Mouse (Mus musculus) heart, embryonic 12.5 days (tissue): Measurements from ENCODE around the gene Sap30bp. TPM values are rescaled to one million over a fixed set of nuclear protein-coding genes. Genes with fewer than 3 reads are reported as not detected.

ENCODE experiments used
- ATAC-seq: fragments of 200-750 bp; cut with Nextera tagmentation; 2 replicates; pipeline ENCODE4 v1.8.0; 2017; ENCODE audit warnings: moderate TSS enrichment, moderate library complexity; ENCODE audit not compliant: insufficient number of reproducible peaks, low FRiP score
- H3K27ac ChIP-seq: fragments of 300-500 bp; sonication (generic); 2 replicates; pipeline ENCODE4 v1.5.1; 2016; ENCODE audit warnings: mild to moderate bottlenecking, moderate library complexity; ENCODE audit not compliant: poor library complexity, severe bottlenecking
- H3K27me3 ChIP-seq: fragments of 300-500 bp; sonication (generic); replicated peaks from 2 replicates; pipeline ENCODE4 v1.6.1; 2016; ENCODE audit warnings: mild to moderate bottlenecking, moderate library complexity
- H3K36me3 ChIP-seq: fragments of 300-500 bp; sonication (generic); 2 replicates; pipeline ENCODE4 v1.6.1; 2016; ENCODE audit warnings: mild to moderate bottlenecking, moderate library complexity
- H3K4me1 ChIP-seq: fragments of 300-500 bp; sonication (generic); replicated peaks from 2 replicates; pipeline ENCODE4 v1.6.1; 2016; ENCODE audit warnings: mild to moderate bottlenecking
- H3K4me2 ChIP-seq: fragments of 300-500 bp; sonication (generic); 2 replicates; pipeline ENCODE4 v1.6.1; 2016; ENCODE audit warnings: mild to moderate bottlenecking, moderate library complexity
- H3K4me3 ChIP-seq: fragments of 300-500 bp; sonication (generic); 2 replicates; pipeline ENCODE4 v1.5.1; 2016; ENCODE audit warnings: mild to moderate bottlenecking
- H3K9ac ChIP-seq: fragments of 300-500 bp; sonication (generic); 2 replicates; pipeline ENCODE4 v1.6.1; 2016; ENCODE audit warnings: mild to moderate bottlenecking, moderate library complexity
- H3K9me3 ChIP-seq: fragments of 300-500 bp; sonication (generic); replicated peaks from 2 replicates; pipeline ENCODE4 v1.6.1; 2016; ENCODE audit warnings: mild to moderate bottlenecking, moderate library complexity
- WGBS: fragments of 180-500 bp; shearing (Covaris S2); methylation state at CpG from one replicate; pipeline ENCODE4 v1.1.7; 2016; 5-methylcytosine and 5-hydroxymethylcytosine counted together
- polyA plus RNA-seq: library from polyadenylated mRNA; unstranded; fragments of >200 nt; fragmentation: Nextera tagmentation; extraction: Ambion mirVana; gene quantifications from 2 replicates; pipeline ENCODE4 v1.2.1, GENCODE M21; 2016

Gene Sap30bp
- polyA plus RNA-seq, 1 experiment from 2014 or later, result 29.4 TPM

DNA sequence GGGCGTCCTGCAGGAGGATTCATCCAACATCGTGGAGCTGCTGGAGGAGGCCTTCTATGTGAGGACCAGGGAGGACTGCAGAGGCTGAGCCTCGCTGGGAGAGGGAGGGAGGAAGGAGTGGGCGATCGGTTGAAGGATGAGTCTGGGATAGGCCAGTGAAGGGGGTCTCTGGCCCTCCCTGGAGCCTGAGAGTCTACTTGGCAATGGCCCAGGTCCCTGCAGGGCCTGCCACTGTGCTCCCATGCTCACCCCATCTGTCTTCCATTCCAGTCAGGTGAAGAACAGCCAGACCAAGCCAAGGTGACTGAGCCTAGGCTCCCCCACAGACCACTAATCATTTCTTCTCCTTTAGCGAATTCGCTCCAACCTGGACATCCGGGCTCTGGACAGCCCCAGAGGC is 50.2 kb downstream of the Sap30bp start:
- no peaks in the 10 kb centered on the region for H3K36me3 ChIP-seq
- H3K27me3 ChIP-seq, result peaks cover 49% of the 10 kb centered on the region
- no peaks in the 10 kb centered on the region for H3K9me3 ChIP-seq
- WGBS, result 76% methylated on average over 8 of the region's 8 CpGs
- no peaks in the 10 kb centered on the region for H3K4me1 ChIP-seq
- H3K4me2 ChIP-seq, result no peak overlapping the region
- H3K9ac ChIP-seq, result no peak overlapping the region
- no peak overlapping the region for H3K27ac ChIP-seq
- ATAC-seq, result no peak
- H3K4me3 ChIP-seq, result no peak overlapping the region

- Histone ChIP-seq H3K27me3 (peaks cover 45% of the 10 kb centered on the region), H3K4me2 (peak overlapping the region; percentile 56), H3K9me3 (no peaks in the 10 kb centered on the region), H3K4me1 (0 out of 2 replicates have a peak, but pooled peaks cover 3% of the 10 kb centered on the region), H3K27ac (no peak overlapping the region), H3K9ac (0 out of 2 replicates have a peak overlapping the region, but pooled peaks have one; percentile 5), H3K36me3 (no peaks in the 10 kb centered on the region), H3K4me3 (peak overlapping the region; percentile 25)
- no peak for ATAC-seq
- WGBS, result 31% methylated on average over 15 of the region's 15 CpGs
Measured at GRCm38 (mm10) chr11:115989686-115990085, 56.6 kb downstream of the Sap30bp start.

DNA sequence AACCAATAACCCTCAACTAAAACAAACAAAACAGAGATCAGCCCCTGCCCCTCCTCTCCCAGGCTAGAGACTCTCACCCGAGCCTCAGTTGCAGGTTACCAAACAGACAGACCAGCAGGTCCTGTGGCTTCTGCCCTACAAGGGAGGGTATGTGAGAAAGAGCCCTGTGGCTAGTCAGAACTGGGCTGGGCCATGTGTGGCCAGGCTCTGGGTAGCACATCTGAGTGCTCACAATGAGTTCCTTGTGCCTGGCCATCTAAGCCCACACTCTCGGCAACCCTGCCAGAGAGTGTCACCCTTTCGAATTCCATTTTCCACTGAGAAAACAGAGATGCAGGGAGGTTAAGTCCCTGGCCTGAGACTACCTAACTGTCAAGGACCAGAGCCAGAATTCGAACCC is 59.0 kb downstream of the Sap30bp start:
- no peak for ATAC-seq
- H3K27ac ChIP-seq, result no peak overlapping the region
- no peaks in the 10 kb centered on the region for H3K36me3 ChIP-seq
- peaks cover 45% of the 10 kb centered on the region for H3K27me3 ChIP-seq
- 56% methylated on average over 4 of the region's 4 CpGs for WGBS
- H3K4me2 ChIP-seq, result no peak overlapping the region
- H3K9me3 ChIP-seq, result no peaks in the 10 kb centered on the region
- no peak overlapping the region for H3K4me3 ChIP-seq
- H3K4me1 ChIP-seq, result 0 out of 2 replicates have a peak, but pooled peaks cover 3% of the 10 kb centered on the region
- no peak overlapping the region for H3K9ac ChIP-seq

- no peaks in the 10 kb centered on the region for H3K4me1 ChIP-seq
- no peaks in the 10 kb centered on the region for H3K9me3 ChIP-seq
- WGBS, result 84% methylated on average over 3 of the region's 3 CpGs
- no peak overlapping the region for H3K9ac ChIP-seq
- no peak overlapping the region for H3K4me3 ChIP-seq
- H3K27ac ChIP-seq, result no peak overlapping the region
- H3K4me2 ChIP-seq, result no peak overlapping the region
- H3K27me3 ChIP-seq, result peaks cover 31% of the 10 kb centered on the region
- H3K36me3 ChIP-seq, result no peaks in the 10 kb centered on the region
- no peak for ATAC-seq
Measured at GRCm38 (mm10) chr11:115995256-115995655, 62.2 kb downstream of the Sap30bp start.

GRCm38 (mm10) chr11:115997047-115997446 is 64.0 kb downstream of the Sap30bp start:
- H3K4me3 ChIP-seq, result no peak overlapping the region
- H3K9ac ChIP-seq, result no peak overlapping the region
- no peak overlapping the region for H3K27ac ChIP-seq
- no peaks in the 10 kb centered on the region for H3K36me3 ChIP-seq
- H3K4me1 ChIP-seq, result no peaks in the 10 kb centered on the region
- no peak for ATAC-seq
- no peak overlapping the region for H3K4me2 ChIP-seq
- H3K9me3 ChIP-seq, result no peaks in the 10 kb centered on the region
- peaks cover 28% of the 10 kb centered on the region for H3K27me3 ChIP-seq
- 59% methylated on average over 4 of the region's 4 CpGs for WGBS

GRCm38 (mm10) chr11:115997662-115998061 is 64.6 kb downstream of the Sap30bp start:
- Histone ChIP-seq H3K36me3 (no peaks in the 10 kb centered on the region), H3K4me2 (no peak overlapping the region), H3K4me1 (no peaks in the 10 kb centered on the region), H3K9ac (no peak overlapping the region), H3K4me3 (no peak overlapping the region), H3K9me3 (no peaks in the 10 kb centered on the region), H3K27ac (no peak overlapping the region), H3K27me3 (peaks cover 27% of the 10 kb centered on the region)
- ATAC-seq, result no peak
- 58% methylated on average over 5 of the region's 5 CpGs for WGBS

DNA sequence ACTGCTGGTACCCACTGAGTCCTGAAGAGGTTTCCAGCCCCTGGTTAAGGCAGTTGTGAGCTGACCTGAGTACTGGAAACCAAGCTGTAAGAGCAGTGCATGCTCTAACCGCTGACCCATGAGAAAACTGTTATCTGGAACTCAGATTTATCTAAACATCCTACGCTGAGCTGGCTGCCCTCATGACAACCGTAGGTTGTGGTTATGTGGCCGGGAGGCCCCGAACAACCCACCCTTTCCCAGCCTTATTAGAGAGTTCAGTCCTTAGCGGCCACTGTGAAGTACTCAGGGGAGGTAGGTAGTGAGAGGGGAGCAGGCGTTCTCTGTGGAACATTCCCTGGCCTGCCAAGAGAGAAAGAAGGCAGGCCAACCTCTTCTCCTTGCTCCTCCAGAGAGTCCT is 65.9 kb downstream of the Sap30bp start:
- Histone ChIP-seq H3K4me3 (no peak overlapping the region), H3K27me3 (peaks cover 14% of the 10 kb centered on the region; the same call in 1 of the 2 replicates), H3K27ac (no peak overlapping the region), H3K4me1 (no peaks in the 10 kb centered on the region), H3K36me3 (no peaks in the 10 kb centered on the region), H3K9me3 (peaks cover 4% of the 10 kb centered on the region; the same call in 1 of the 2 replicates), H3K4me2 (no peak overlapping the region), H3K9ac (no peak overlapping the region)
- no peak for ATAC-seq
- WGBS, result 55% methylated on average over 7 of the region's 7 CpGs

DNA sequence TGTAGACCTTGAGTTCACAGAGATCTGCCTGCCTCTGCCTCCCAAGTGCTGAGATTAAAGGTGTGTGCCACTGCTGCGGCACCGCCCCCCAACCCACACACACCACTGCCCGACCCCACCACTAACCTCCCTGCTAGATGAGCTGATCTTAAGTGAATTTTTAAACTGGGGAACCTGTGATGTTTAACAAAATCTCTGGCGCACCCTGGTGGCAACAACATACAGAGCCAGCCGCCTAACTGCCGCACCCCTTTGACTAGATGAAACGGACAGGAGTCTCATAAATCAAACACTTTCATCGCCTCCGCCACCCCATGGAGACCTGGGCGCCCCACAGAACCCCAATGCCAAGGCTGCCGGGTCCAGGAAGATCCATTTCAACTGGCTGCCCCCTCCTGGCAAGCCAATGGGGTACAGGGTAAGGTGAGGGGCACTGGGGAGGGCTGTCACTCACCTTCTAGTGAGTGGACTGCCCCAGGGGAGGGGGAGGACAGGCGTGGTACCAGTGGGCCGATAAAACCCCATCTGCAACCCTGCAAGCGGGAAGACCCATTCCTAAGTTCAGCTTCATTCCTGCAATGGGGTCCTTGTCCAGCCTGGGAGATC is 66.6 kb downstream of the Sap30bp start:
- ATAC-seq, result 0 out of 2 replicates have a peak, but pooled peaks have one; percentile 3
- WGBS, result 13% methylated on average over 14 of the region's 14 CpGs

GRCm38 (mm10) chr11:116000607-116001006 is 67.5 kb downstream of the Sap30bp start:
- H3K27ac ChIP-seq, result no peak overlapping the region
- peaks cover 12% of the 10 kb centered on the region; the same call in 1 of the 2 replicates for H3K27me3 ChIP-seq
- no peak overlapping the region for H3K9ac ChIP-seq
- H3K4me2 ChIP-seq, result no peak overlapping the region
- peaks cover 4% of the 10 kb centered on the region; the same call in 1 of the 2 replicates for H3K9me3 ChIP-seq
- peaks cover 8% of the 10 kb centered on the region for H3K4me1 ChIP-seq
- no peak for ATAC-seq
- 54% methylated on average over 10 of the region's 10 CpGs for WGBS
- no peak overlapping the region for H3K4me3 ChIP-seq
- no peaks in the 10 kb centered on the region for H3K36me3 ChIP-seq

More for the DNA sequence above, 66.6 kb downstream of the Sap30bp start:
- Histone ChIP-seq H3K9ac (no peak overlapping the region), H3K4me1 (no peaks in the 10 kb centered on the region; the same call in 1 of the 2 replicates), H3K27me3 (peaks cover 12% of the 10 kb centered on the region; the same call in 1 of the 2 replicates), H3K4me3 (no peak overlapping the region), H3K27ac (no peak overlapping the region), H3K9me3 (peaks cover 4% of the 10 kb centered on the region; the same call in 1 of the 2 replicates), H3K4me2 (0 out of 2 replicates have a peak overlapping the region, but pooled peaks have one; percentile 18), H3K36me3 (no peaks in the 10 kb centered on the region)

DNA sequence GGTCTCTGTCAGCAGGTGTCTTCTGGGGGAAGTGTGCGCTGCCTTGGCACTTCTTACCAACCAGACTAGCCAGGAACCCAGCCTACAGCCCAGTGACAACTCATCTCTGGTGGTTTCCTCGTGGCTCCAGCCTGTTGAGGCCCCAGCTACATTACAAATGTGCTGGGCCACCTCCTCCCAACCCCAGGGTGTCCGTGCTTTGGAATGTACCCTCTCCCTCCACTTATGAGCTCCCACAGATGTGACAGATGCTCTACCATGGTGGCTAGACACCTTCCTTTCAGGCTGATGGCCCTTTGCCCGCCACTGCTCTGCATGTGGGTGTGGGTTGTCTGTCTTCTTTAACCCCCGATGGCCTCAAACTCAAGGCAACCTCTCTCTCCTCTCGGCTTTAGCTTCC is 68.6 kb downstream of the Sap30bp start:
- Histone ChIP-seq H3K27me3 (peaks cover 12% of the 10 kb centered on the region; the same call in 1 of the 2 replicates), H3K36me3 (peaks cover 2% of the 10 kb centered on the region), H3K4me3 (no peak overlapping the region), H3K9ac (no peak overlapping the region), H3K4me1 (peaks cover 13% of the 10 kb centered on the region), H3K4me2 (no peak overlapping the region), H3K27ac (no peak overlapping the region), H3K9me3 (peaks cover 4% of the 10 kb centered on the region; the same call in 1 of the 2 replicates)
- no peak for ATAC-seq
- WGBS, result 70% methylated on average over 6 of the region's 6 CpGs

DNA sequence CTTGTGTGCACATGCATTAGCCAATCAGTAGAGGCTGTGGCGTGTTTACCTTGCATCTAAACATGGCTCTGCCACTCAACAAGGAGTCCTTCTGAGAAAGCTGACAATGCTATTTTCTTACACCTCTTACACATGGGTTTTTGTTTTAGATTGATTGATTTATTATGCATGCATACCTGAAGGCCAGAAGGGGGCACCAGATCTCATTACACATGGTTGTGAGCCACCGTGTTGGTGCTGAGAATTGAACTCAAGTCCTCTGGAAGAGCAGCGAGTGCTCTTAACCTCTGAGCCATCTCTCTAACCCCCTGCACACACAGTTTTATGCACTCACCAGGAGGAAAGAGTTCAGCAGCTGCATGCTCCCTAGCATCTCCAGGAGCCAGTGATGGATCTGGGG is 69.8 kb downstream of the Sap30bp start:
- peaks cover 13% of the 10 kb centered on the region for H3K4me1 ChIP-seq
- H3K9me3 ChIP-seq, result peaks cover 4% of the 10 kb centered on the region; the same call in 1 of the 2 replicates
- ATAC-seq, result no peak
- whole genome bisulfite sequencing, result 75% methylated on average over 3 of the region's 3 CpGs
- H3K27me3 ChIP-seq, result peaks cover 12% of the 10 kb centered on the region; the same call in 1 of the 2 replicates
- no peak overlapping the region for H3K9ac ChIP-seq
- H3K27ac ChIP-seq, result no peak overlapping the region
- H3K36me3 ChIP-seq, result peaks cover 14% of the 10 kb centered on the region
- no peak overlapping the region for H3K4me3 ChIP-seq
- no peak overlapping the region for H3K4me2 ChIP-seq
